Mouse (Mus musculus) stomach, postnatal 0 days (tissue): Measurements from ENCODE around the gene 1700025C18Rik.

Source experiments
- CTCF ChIP-seq: IDR thresholded peaks from 2 replicates; pipeline ENCODE4 v1.5.1; 2016; ENCODE audit warnings: antibody characterized with exemption, low read depth, mild to moderate bottlenecking, moderate library complexity
- EP300 ChIP-seq: optimal IDR thresholded peaks from 2 replicates; pipeline ENCODE3; 2016; ENCODE audit warnings: antibody characterized with exemption

DNA sequence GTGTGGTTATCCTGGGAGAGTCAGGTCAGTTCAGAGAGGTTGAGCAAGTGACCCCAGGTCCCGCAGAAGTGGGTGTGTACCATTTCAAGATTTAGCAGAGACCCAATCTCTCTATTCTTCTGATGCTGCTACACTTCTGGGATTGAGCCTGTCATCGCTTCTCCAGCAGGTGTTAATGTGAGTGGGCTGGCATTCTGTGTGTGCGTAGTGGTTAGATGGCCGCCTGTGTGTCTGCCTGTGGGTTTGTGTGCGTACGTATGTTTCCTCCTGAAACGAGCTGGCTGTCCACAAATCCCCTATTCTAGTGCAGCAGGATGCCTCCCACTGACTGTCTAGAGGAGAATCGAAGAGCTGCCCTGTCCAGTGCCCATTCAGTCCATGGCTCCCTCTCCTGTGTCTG lies 12.5 kb downstream of the 1700025C18Rik start:
- TF ChIP-seq CTCF = no peak
- no peak for TF ChIP-seq EP300
